Mouse (Mus musculus): ENCODE measurements around the gene Nedd4. TPM values are rescaled to one million over a fixed set of nuclear protein-coding genes. Genes with fewer than 3 reads are reported as not detected.
A peak's percentile ranks its signal among the peaks of the same experiment; 100 is the strongest.

Gene Nedd4
- polyA plus RNA-seq, 1 experiment, result 26.9 TPM

DNA sequence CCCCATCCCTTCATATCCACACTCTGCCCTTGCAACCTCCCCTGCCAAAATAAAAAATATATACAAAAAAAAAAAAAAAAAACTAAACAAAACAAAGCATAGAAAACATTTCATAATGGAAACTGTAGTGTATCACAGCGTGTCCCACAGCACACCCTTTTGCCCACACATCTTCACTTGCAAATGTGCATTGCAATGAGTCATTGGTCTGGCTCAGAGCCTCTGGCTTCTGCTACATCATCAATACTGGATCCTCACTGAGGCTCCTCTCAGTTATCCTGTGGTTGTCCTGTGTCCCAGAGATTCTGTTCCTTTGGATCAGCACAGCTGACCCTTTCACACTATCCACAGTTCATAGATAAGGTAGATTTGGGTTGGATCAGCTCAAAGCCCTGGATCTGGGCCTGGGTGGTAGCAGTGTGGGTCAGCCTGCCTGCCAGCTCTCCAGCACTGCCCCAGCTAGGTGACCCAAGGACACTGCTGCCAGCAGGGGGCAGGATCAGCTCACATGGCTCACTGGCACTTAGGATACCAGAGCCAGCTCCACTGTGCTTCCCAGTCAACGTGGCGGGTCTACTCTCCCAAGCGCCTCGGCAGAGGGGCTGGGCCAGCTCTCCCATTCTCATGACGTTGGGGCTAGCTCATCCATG, 7.4 kb upstream of the Nedd4 start:
- Histone ChIP-seq H3K36me3 (ENCODE audit: control insufficient read depth, insufficient read depth, low read length) (no peaks in the 10 kb centered on the region), H3K4me1 (ENCODE audit: control insufficient read depth, insufficient read depth, low read length) (no peaks in the 10 kb centered on the region), H3K27me3 (ENCODE audit: control insufficient read depth, insufficient read depth, low read length) (no peaks in the 10 kb centered on the region), H3K27ac (ENCODE audit: control insufficient read depth, insufficient read depth, low read depth, low read length) (no peak overlapping the region), H3K4me3 (ENCODE audit: control insufficient read depth, low read depth, low read length) (no peak overlapping the region)
- TF ChIP-seq CTCF (IDR thresholded peaks at IDR 0.05; ENCODE audit: control insufficient read depth, insufficient read depth, insufficient replicate concordance, low read depth, low read length) (peak; percentile 61; the same call in 1 of the 2 replicates), POLR2A (IDR thresholded peaks at IDR 0.05; ENCODE audit: control insufficient read depth, low read depth, low read length) (no peak)

- H3K27me3 ChIP-seq (ENCODE audit: control insufficient read depth, insufficient read depth, low read length), result no peaks in the 10 kb centered on the region
- H3K27ac ChIP-seq (ENCODE audit: control insufficient read depth, insufficient read depth, low read depth, low read length), result no peak overlapping the region
- H3K36me3 ChIP-seq (ENCODE audit: control insufficient read depth, insufficient read depth, low read length), result no peaks in the 10 kb centered on the region
- no peak overlapping the region for H3K4me3 ChIP-seq (ENCODE audit: control insufficient read depth, low read depth, low read length)
- H3K4me1 ChIP-seq (ENCODE audit: control insufficient read depth, insufficient read depth, low read length), result no peaks in the 10 kb centered on the region
- TF ChIP-seq POLR2A (IDR thresholded peaks at IDR 0.05; ENCODE audit: control insufficient read depth, low read depth, low read length) (no peak), CTCF (IDR thresholded peaks at IDR 0.05; ENCODE audit: control insufficient read depth, insufficient read depth, insufficient replicate concordance, low read depth, low read length) (no peak)
Measured at GRCm38 (mm10) chr9:72655602-72656001, 6.5 kb upstream of the Nedd4 start.

DNA sequence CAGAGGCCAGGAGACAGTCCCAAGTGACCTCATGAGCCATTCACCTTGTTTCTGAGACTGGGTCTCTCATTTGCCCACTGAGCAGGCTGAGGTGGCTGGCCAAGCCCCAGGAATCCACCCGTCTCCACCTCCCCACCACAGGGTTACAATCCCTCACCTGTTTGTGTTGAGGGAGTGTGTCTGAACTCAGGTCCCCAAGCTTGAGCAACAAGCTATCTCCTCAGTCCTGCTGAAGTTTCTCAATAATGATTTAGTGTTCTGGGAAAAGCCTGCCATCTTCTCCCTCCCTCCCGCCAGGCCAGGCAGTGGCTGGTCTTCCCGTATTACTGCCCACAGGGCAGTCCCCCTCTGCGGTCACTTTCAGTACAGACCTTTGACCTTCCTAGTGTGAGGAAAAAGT, 5.7 kb upstream of the Nedd4 start:
- H3K27ac ChIP-seq (ENCODE audit: control insufficient read depth, insufficient read depth, low read depth, low read length), result no peak overlapping the region; the same call in 1 of the 2 replicates
- TF ChIP-seq POLR2A (IDR thresholded peaks at IDR 0.05; ENCODE audit: control insufficient read depth, low read depth, low read length) (no peak), CTCF (IDR thresholded peaks at IDR 0.05; ENCODE audit: control insufficient read depth, insufficient read depth, insufficient replicate concordance, low read depth, low read length) (no peak)
- H3K4me1 ChIP-seq (ENCODE audit: control insufficient read depth, insufficient read depth, low read length), result no peaks in the 10 kb centered on the region; the same call in 1 of the 2 replicates
- no peaks in the 10 kb centered on the region for H3K27me3 ChIP-seq (ENCODE audit: control insufficient read depth, insufficient read depth, low read length)
- no peak overlapping the region for H3K4me3 ChIP-seq (ENCODE audit: control insufficient read depth, low read depth, low read length)
- H3K36me3 ChIP-seq (ENCODE audit: control insufficient read depth, insufficient read depth, low read length), result no peaks in the 10 kb centered on the region

GRCm38 (mm10) chr9:72656940-72657339, 5.2 kb upstream of the Nedd4 start:
- H3K4me3 ChIP-seq (ENCODE audit: control insufficient read depth, low read depth, low read length), result no peak overlapping the region
- no peaks in the 10 kb centered on the region for H3K36me3 ChIP-seq (ENCODE audit: control insufficient read depth, insufficient read depth, low read length)
- H3K27me3 ChIP-seq (ENCODE audit: control insufficient read depth, insufficient read depth, low read length), result no peaks in the 10 kb centered on the region
- no peak for TF ChIP-seq POLR2A (IDR thresholded peaks at IDR 0.05; ENCODE audit: control insufficient read depth, low read depth, low read length)
- TF ChIP-seq CTCF (IDR thresholded peaks at IDR 0.05; ENCODE audit: control insufficient read depth, insufficient read depth, insufficient replicate concordance, low read depth, low read length), result no peak
- H3K4me1 ChIP-seq (ENCODE audit: control insufficient read depth, insufficient read depth, low read length), result no peaks in the 10 kb centered on the region; the same call in 1 of the 2 replicates
- H3K27ac ChIP-seq (ENCODE audit: control insufficient read depth, insufficient read depth, low read depth, low read length), result no peak overlapping the region; the same call in 1 of the 2 replicates

- TF ChIP-seq POLR2A (IDR thresholded peaks at IDR 0.05; ENCODE audit: control insufficient read depth, low read depth, low read length) (no peak), CTCF (IDR thresholded peaks at IDR 0.05; ENCODE audit: control insufficient read depth, insufficient read depth, insufficient replicate concordance, low read depth, low read length) (no peak)
- Histone ChIP-seq H3K4me1 (ENCODE audit: control insufficient read depth, insufficient read depth, low read length) (no peaks in the 10 kb centered on the region; the same call in 1 of the 2 replicates), H3K27ac (ENCODE audit: control insufficient read depth, insufficient read depth, low read depth, low read length) (no peak overlapping the region), H3K27me3 (ENCODE audit: control insufficient read depth, insufficient read depth, low read length) (no peaks in the 10 kb centered on the region), H3K36me3 (ENCODE audit: control insufficient read depth, insufficient read depth, low read length) (no peaks in the 10 kb centered on the region), H3K4me3 (ENCODE audit: control insufficient read depth, low read depth, low read length) (no peak overlapping the region)
Measured at GRCm38 (mm10) chr9:72657694-72658093, 4.5 kb upstream of the Nedd4 start.

DNA sequence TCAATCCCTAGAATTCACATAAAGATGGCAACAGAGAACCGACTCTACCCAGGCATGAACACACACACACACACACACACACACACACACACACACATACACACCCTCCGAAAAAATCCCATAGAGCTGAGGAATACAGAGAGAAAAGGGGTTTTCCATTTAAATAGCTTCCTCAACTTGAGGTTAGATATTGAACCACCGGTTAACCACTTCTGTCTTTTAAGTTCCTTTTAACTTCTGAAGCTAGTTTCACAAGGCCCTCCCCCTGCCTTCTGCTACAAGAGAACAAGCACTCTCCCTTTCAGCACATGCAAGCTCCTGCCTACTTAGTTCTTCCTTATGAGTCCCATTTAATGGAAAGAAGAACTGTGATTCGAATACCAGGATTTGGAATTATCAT, 2.0 kb upstream of the Nedd4 start:
- no peaks in the 10 kb centered on the region for H3K36me3 ChIP-seq (ENCODE audit: control insufficient read depth, insufficient read depth, low read length)
- TF ChIP-seq CTCF (IDR thresholded peaks at IDR 0.05; ENCODE audit: control insufficient read depth, insufficient read depth, insufficient replicate concordance, low read depth, low read length), result no peak
- TF ChIP-seq POLR2A (IDR thresholded peaks at IDR 0.05; ENCODE audit: control insufficient read depth, low read depth, low read length), result no peak
- no peak overlapping the region for H3K27ac ChIP-seq (ENCODE audit: control insufficient read depth, insufficient read depth, low read depth, low read length)
- H3K4me1 ChIP-seq (ENCODE audit: control insufficient read depth, insufficient read depth, low read length), result peaks cover 5% of the 10 kb centered on the region
- no peaks in the 10 kb centered on the region for H3K27me3 ChIP-seq (ENCODE audit: control insufficient read depth, insufficient read depth, low read length)
- H3K4me3 ChIP-seq (ENCODE audit: control insufficient read depth, low read depth, low read length), result no peak overlapping the region

DNA sequence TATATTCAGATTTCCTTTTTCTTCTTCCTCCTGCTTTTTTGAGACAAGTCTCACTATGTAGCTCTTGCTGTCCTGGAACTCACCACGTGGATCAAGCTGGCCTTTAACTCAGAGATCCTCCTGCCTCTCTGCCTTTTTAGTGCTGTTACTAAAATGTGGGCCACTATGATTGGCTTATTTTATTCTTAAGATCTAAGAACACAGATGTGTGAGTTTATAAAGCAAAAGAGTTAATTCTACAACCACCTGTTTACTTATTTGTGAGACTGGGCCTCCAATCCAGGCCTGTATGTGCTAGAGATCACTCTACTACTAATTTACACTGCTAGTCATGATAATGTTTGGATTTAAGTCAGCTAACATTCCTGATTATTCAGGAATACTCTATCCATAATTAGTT, 1.2 kb upstream of the Nedd4 start:
- Histone ChIP-seq H3K27me3 (ENCODE audit: control insufficient read depth, insufficient read depth, low read length) (no peaks in the 10 kb centered on the region), H3K4me1 (ENCODE audit: control insufficient read depth, insufficient read depth, low read length) (peaks cover 5% of the 10 kb centered on the region), H3K4me3 (ENCODE audit: control insufficient read depth, low read depth, low read length) (no peak overlapping the region), H3K36me3 (ENCODE audit: control insufficient read depth, insufficient read depth, low read length) (no peaks in the 10 kb centered on the region), H3K27ac (ENCODE audit: control insufficient read depth, insufficient read depth, low read depth, low read length) (no peak overlapping the region)
- TF ChIP-seq CTCF (IDR thresholded peaks at IDR 0.05; ENCODE audit: control insufficient read depth, insufficient read depth, insufficient replicate concordance, low read depth, low read length) (no peak), POLR2A (IDR thresholded peaks at IDR 0.05; ENCODE audit: control insufficient read depth, low read depth, low read length) (no peak)
